Mouse (Mus musculus) liver, postnatal 0 days (tissue): ENCODE results near the gene Ints13.
"Not testable (repeated sequence)": the region's sequence is repeated elsewhere in the genome, so short reads cannot be mapped to it uniquely, and the experiment has no call there.

Experiments
- CTCF ChIP-seq: sonication (generic); IDR thresholded peaks from 2 replicates; pipeline ENCODE4 v1.5.1; 2016; ENCODE audit warnings: antibody characterized with exemption, low read depth
- EP300 ChIP-seq: IDR thresholded peaks from 2 replicates; pipeline ENCODE4 v1.6.1; 2016; ENCODE audit warnings: antibody characterized with exemption, low read depth, mild to moderate bottlenecking

- not testable (repeated sequence) for TF ChIP-seq CTCF, EP300
Measured at GRCm38 (mm10) chr6:146562461-146562860, 15.2 kb downstream of the Ints13 start.
